Mouse (Mus musculus): ENCODE data around the gene Flrt1. TPM values are rescaled to one million over a fixed set of nuclear protein-coding genes. Genes with fewer than 3 reads are reported as not detected.

Flrt1 gene
- total and polyA plus RNA-seq, 3 experiments = not detected

DNA sequence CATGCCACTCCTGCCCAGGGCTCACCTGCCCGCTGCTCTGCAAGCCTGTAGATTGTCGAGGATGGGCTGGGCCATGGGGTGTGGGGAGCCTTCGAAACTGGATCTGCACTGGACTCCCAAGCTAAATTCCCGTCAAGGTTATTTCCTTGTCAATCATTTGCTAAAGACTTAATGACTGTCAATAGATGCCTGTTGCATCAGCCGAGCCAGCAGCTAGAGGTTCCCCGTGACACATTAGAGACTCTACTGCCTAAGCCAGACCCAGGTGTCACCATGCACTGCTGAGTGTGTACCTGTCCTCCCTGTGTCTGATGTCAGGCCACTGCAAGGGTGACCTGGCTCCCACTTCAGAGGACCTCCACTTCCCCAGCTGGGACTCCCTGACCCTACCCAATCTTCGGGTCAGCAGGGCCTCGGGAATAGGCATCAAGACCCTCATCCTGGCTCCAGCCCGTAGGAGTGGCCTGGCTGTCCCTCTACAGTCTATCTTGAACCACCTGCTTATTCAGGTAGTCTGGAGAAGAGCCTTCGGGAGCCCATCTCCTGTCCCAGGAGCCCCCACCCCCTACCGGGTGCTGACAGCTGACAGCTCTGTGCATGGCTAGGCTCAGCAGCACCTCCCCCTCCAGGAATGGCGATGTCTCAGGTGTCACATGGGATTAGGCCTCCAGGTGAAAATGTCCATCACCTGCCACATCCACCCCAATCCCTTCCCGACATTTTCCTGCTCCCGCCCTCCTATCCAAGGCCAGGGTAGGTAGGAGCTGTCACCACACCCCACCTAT lies 31.4 kb upstream of the Flrt1 start:
- dilution Hi-C loops (cut with MboI; ENCODE audit: extremely low pct_ligation_motif_present, extremely low pct_unique_long_range_greater_than_20kb, low sequenced_read_pairs) = no loop called here
- no peaks in the 10 kb centered on the region for H3K79me2 ChIP-seq (replicated peaks; ENCODE audit: control insufficient read depth, extremely low read depth, insufficient read depth, poor library complexity, severe bottlenecking)
- no peak overlapping the region for H3K27ac ChIP-seq (ENCODE audit: insufficient read depth, low read depth)
- no peak overlapping the region for H3K4me2 ChIP-seq (ENCODE audit: insufficient read depth, low read depth, poor library complexity, severe bottlenecking)
- no peaks in the 10 kb centered on the region for H3K9me3 ChIP-seq (replicated peaks; ENCODE audit: low read length)
- H3K36me3 ChIP-seq (replicated peaks in 1 of 2; ENCODE audit: control insufficient read depth in 1 of 2, insufficient read depth in 1 of 2, low read length in 1 of 2) = no peaks in the 10 kb centered on the region
- in situ Hi-C loops (cut with MboI; ENCODE audit: low pct_ligation_motif_present, low pct_unique_long_range_greater_than_20kb, low sequenced_read_pairs) = no loop called here
- no peak for DNase-seq (ENCODE audit: extremely low read depth)
- no peak overlapping the region for H3K9ac ChIP-seq (ENCODE audit: insufficient read depth, low read depth)
- no peak overlapping the region for H3K4me3 ChIP-seq (replicated peaks in 1 of 3; ENCODE audit: low read depth in 2 of 3, low read length in 2 of 3, poor library complexity in 1 of 3)
- no peak for TF ChIP-seq USF2 (conservative IDR thresholded peaks at IDR 0.05; ENCODE audit: low read depth, low read length)
- TF ChIP-seq MXI1 (IDR thresholded peaks at IDR 0.05; ENCODE audit: low read depth, low read length) = no peak
- TF ChIP-seq ZNF384 (IDR thresholded peaks at IDR 0.05; ENCODE audit: low read depth, low read length) = no peak
- TF ChIP-seq E2F4 (IDR thresholded peaks at IDR 0.05; ENCODE audit: insufficient replicate concordance, low read depth, low read length) = no peak
- no peak for TF ChIP-seq HCFC1 (IDR thresholded peaks at IDR 0.05; ENCODE audit: low read depth, low read length)
- TF ChIP-seq PAX5 (IDR thresholded peaks at IDR 0.05; ENCODE audit: low read length) = no peak
- no peak for TF ChIP-seq ZMIZ1 (IDR thresholded peaks at IDR 0.05; ENCODE audit: low read depth, low read length)
- no peak for TF ChIP-seq RAD21 (IDR thresholded peaks at IDR 0.05; ENCODE audit: low read depth, low read length)
- TF ChIP-seq NELFE (IDR thresholded peaks at IDR 0.05; ENCODE audit: low read depth, low read length) = no peak
- TF ChIP-seq CHD1 (IDR thresholded peaks at IDR 0.05; ENCODE audit: low read depth, low read length) = no peak
- TF ChIP-seq RCOR1 (conservative IDR thresholded peaks at IDR 0.05; ENCODE audit: low read depth, low read length) = no peak
- TF ChIP-seq ETS1 (conservative IDR thresholded peaks at IDR 0.05; ENCODE audit: low read depth, low read length) = no peak
- no peak for TF ChIP-seq USF1 (IDR thresholded peaks at IDR 0.05; ENCODE audit: low read depth, low read length)
- TF ChIP-seq SIN3A (IDR thresholded peaks at IDR 0.05; ENCODE audit: low read length) = no peak
- peaks cover 97% of the 10 kb centered on the region for H3K27me3 ChIP-seq (replicated peaks)
- peaks cover 2 to 5% of the 10 kb centered on the region in 2 experiments; a peak in 2 of 4 replicates for H3K4me1 ChIP-seq (ENCODE audit: control insufficient read depth in 1 of 2, insufficient read depth in 2 of 2)

DNA sequence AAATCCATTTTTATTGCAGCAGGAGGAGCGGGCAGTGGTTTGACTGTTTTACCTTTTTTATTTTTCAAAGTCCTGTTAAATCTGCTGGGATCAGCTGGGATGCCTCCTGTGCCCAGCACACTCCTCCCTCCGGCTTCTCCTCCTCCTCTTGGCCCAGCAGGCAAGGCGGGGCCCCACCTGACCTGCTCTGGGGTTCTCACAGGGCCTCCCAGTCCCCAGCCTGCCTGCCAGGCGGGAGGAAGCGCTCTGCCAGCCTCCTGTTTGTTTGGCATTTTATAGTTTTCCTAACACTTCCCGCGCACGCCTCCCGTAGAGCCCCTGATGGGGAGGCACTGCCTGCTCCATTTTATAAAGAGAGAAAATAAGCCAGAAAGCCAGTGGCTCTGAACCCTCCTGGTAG lies 30.5 kb upstream of the Flrt1 start:
- Histone ChIP-seq H3K27me3 (replicated peaks) (peaks cover 97% of the 10 kb centered on the region), H3K27ac (ENCODE audit: insufficient read depth, low read depth) (no peak overlapping the region), H3K9ac (ENCODE audit: insufficient read depth, low read depth) (no peak overlapping the region), H3K4me2 (ENCODE audit: insufficient read depth, low read depth, poor library complexity, severe bottlenecking) (no peak overlapping the region), H3K4me1 (ENCODE audit: control insufficient read depth in 1 of 2, insufficient read depth in 2 of 2) (peaks cover 2 to 5% of the 10 kb centered on the region in 2 experiments; a peak in 2 of 4 replicates), H3K9me3 (replicated peaks; ENCODE audit: low read length) (no peaks in the 10 kb centered on the region), H3K36me3 (replicated peaks in 1 of 2; ENCODE audit: control insufficient read depth in 1 of 2, insufficient read depth in 1 of 2, low read length in 1 of 2) (no peaks in the 10 kb centered on the region), H3K4me3 (replicated peaks in 1 of 3; ENCODE audit: low read depth in 2 of 3, low read length in 2 of 3, poor library complexity in 1 of 3) (no peak overlapping the region), H3K79me2 (replicated peaks; ENCODE audit: control insufficient read depth, extremely low read depth, insufficient read depth, poor library complexity, severe bottlenecking) (no peaks in the 10 kb centered on the region)
- DNase-seq (ENCODE audit: extremely low read depth) = no peak
- in situ Hi-C loops (cut with MboI; ENCODE audit: low pct_ligation_motif_present, low pct_unique_long_range_greater_than_20kb, low sequenced_read_pairs) (no loop called here), dilution Hi-C loops (cut with MboI; ENCODE audit: extremely low pct_ligation_motif_present, extremely low pct_unique_long_range_greater_than_20kb, low sequenced_read_pairs) (no loop called here)
- TF ChIP-seq MEF2A (IDR thresholded peaks at IDR 0.05; ENCODE audit: borderline replicate concordance, low read depth, low read length) (no peak), ZKSCAN1 (IDR thresholded peaks at IDR 0.05; ENCODE audit: borderline replicate concordance, low read depth, low read length) (no peak), TCF12 (IDR thresholded peaks at IDR 0.05; ENCODE audit: low read depth, low read length) (no peak), USF2 (conservative IDR thresholded peaks at IDR 0.05; ENCODE audit: low read depth, low read length) (no peak), MAZ (IDR thresholded peaks at IDR 0.05; ENCODE audit: low read depth, low read length) (no peak), MYC (IDR thresholded peaks at IDR 0.05; ENCODE audit: low read depth, low read length) (no peak), UBTF (IDR thresholded peaks at IDR 0.05; ENCODE audit: low read depth, low read length) (no peak), MXI1 (IDR thresholded peaks at IDR 0.05; ENCODE audit: low read depth, low read length) (no peak), NRF1 (IDR thresholded peaks at IDR 0.05; ENCODE audit: low read depth, low read length) (no peak), JUND (conservative IDR thresholded peaks at IDR 0.05; ENCODE audit: low read depth, low read length) (no peak), MAFK (IDR thresholded peaks at IDR 0.05; ENCODE audit: insufficient replicate concordance, low read length) (no peak), TBP (conservative IDR thresholded peaks at IDR 0.05; ENCODE audit: low read depth, low read length) (no peak)

All from CH12.LX (cell line).